Mouse (Mus musculus): ENCODE measurements around the gene Nudt8. TPM values are rescaled to one million over a fixed set of nuclear protein-coding genes. Genes with fewer than 3 reads are reported as not detected.

Nudt8 gene
- total and polyA plus RNA-seq, 3 experiments, result 24.7 to 40.2 (median 36.3) TPM

DNA sequence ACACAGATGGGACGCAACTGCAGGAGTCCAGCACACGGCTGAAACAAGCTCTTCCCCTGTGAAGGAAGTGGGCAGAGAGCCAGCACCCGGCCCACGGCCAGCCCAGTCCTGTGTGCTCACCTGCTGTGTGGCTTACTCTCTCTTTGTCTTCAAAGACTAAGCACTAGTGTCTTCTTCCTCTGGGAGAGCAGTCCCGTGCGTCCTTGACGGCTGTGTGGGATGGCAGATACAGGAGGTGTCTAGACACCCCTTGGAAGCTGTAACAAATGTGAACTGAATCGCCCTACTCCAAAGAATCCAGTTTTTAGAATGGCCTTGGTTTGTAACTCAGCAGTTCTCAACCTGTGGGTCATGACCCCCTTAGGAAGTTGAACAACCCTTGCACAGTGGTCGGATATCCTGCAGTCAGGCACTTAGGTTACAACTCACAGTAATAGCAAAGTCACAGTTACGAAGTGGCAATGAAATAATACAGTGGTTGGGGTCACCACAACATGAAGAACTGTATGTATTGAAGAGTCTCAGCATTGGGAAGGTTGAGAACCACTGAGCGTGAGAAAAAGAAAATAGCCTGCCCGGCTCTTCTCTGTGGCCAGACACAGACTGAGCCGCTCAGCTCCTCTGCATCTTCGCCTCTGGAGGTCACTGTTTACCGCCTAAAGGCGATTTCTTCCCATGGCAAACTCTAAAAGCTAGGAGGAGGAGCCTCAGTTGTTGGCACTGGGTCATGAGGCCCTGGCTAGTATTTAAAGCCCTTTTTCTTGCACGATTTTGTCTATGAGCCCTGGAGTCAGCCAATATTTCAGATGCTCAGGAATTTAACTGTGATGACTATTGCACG lies 18.6 kb downstream of the Nudt8 start:
- peaks cover 9 to 14% of the 10 kb centered on the region in 2 experiments for H3K4me1 ChIP-seq (ENCODE audit: control insufficient read depth in 1 of 2, insufficient read depth in 2 of 2)
- dilution Hi-C loops (cut with MboI; ENCODE audit: extremely low pct_ligation_motif_present, extremely low pct_unique_long_range_greater_than_20kb, low sequenced_read_pairs) (no loop called here), in situ Hi-C loops (cut with MboI; ENCODE audit: low pct_ligation_motif_present, low pct_unique_long_range_greater_than_20kb, low sequenced_read_pairs) (loop anchor here (5.0 kb wide), 2 partner anchors 33 to 68 kb away; no protein-coding TSS in a partner anchor)
- no peaks in the 10 kb centered on the region for H3K9me3 ChIP-seq (replicated peaks; ENCODE audit: low read length)
- peak; percentile 38 to 99; a peak in 3 of 4 replicates for TF ChIP-seq CTCF (conservative IDR thresholded peaks at IDR 0.05 in 1 of 2, IDR thresholded peaks at IDR 0.05 in 1 of 2; ENCODE audit: low read depth in 2 of 2, low read length in 2 of 2)
- no peak for TF ChIP-seq ZKSCAN1 (IDR thresholded peaks at IDR 0.05; ENCODE audit: borderline replicate concordance, low read depth, low read length)
- no peak for TF ChIP-seq EP300 (IDR thresholded peaks at IDR 0.05; ENCODE audit: low read length)
- 0 out of 2 replicates have a peak, but pooled peaks have one; percentile 50 for TF ChIP-seq MAZ (IDR thresholded peaks at IDR 0.05; ENCODE audit: low read depth, low read length)
- no peak for TF ChIP-seq JUN (IDR thresholded peaks at IDR 0.05; ENCODE audit: insufficient read depth, low read depth, low read length)
- TF ChIP-seq SMC3 (IDR thresholded peaks at IDR 0.05; ENCODE audit: low read depth, low read length), result peak; percentile 98
- no peak for TF ChIP-seq GABPA (IDR thresholded peaks at IDR 0.05; ENCODE audit: insufficient replicate concordance, low read depth, low read length)
- TF ChIP-seq USF1 (IDR thresholded peaks at IDR 0.05; ENCODE audit: low read depth, low read length), result no peak
- TF ChIP-seq MYC (IDR thresholded peaks at IDR 0.05; ENCODE audit: low read depth, low read length), result peak; percentile 64
- peak; percentile 87 for TF ChIP-seq ZC3H11A (IDR thresholded peaks at IDR 0.05; ENCODE audit: low read depth, low read length)
- TF ChIP-seq IRF4 (IDR thresholded peaks at IDR 0.05; ENCODE audit: low read depth, low read length), result 0 out of 2 replicates have a peak, but pooled peaks have one; percentile 27
- DNase-seq (ENCODE audit: extremely low read depth), result peak; percentile 86
- no peak overlapping the region; the same call in 1 of the 2 replicates for H3K9ac ChIP-seq (ENCODE audit: insufficient read depth, low read depth)
- H3K4me3 ChIP-seq (replicated peaks in 1 of 3; ENCODE audit: low read depth in 2 of 3, low read length in 2 of 3, poor library complexity in 1 of 3), result no peak overlapping the region
- no peak overlapping the region for H3K27ac ChIP-seq (ENCODE audit: insufficient read depth, low read depth)
- peak overlapping the region; percentile 4; the same call in 1 of the 2 replicates for H3K4me2 ChIP-seq (ENCODE audit: insufficient read depth, low read depth, poor library complexity, severe bottlenecking)
- no peaks in the 10 kb centered on the region for H3K36me3 ChIP-seq (replicated peaks in 1 of 2; ENCODE audit: control insufficient read depth in 1 of 2, insufficient read depth in 1 of 2, low read length in 1 of 2)
- peaks cover 2% of the 10 kb centered on the region for H3K27me3 ChIP-seq (replicated peaks)
- no peaks in the 10 kb centered on the region for H3K79me2 ChIP-seq (replicated peaks; ENCODE audit: control insufficient read depth, extremely low read depth, insufficient read depth, poor library complexity, severe bottlenecking)

DNA sequence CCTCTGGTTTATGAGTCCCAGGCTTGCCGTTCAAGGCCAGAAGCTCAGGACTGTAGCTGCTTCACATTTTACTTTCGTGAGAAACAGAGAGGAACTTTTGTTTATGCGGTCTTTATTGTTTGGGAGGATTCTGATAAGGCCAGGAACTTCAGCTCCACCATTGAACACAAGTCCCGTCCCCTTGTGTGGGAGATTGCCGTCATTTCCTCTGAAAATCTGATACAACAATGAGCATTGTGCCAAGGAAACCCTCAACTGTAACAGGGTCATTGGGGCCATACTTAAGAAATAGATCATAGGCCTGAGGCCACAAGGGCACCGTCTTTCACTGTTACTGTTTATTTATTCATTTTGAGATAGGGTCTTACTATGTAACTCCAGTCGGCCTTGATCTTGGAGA lies 22.8 kb downstream of the Nudt8 start:
- Histone ChIP-seq H3K36me3 (replicated peaks in 1 of 2; ENCODE audit: control insufficient read depth in 1 of 2, insufficient read depth in 1 of 2, low read length in 1 of 2) (no peaks in the 10 kb centered on the region), H3K9me3 (replicated peaks; ENCODE audit: low read length) (peaks cover 21% of the 10 kb centered on the region), H3K27me3 (replicated peaks) (no peaks in the 10 kb centered on the region), H3K4me1 (ENCODE audit: control insufficient read depth in 1 of 2, insufficient read depth in 2 of 2) (peaks cover 9 to 14% of the 10 kb centered on the region in 2 experiments), H3K79me2 (replicated peaks; ENCODE audit: control insufficient read depth, extremely low read depth, insufficient read depth, poor library complexity, severe bottlenecking) (no peaks in the 10 kb centered on the region), H3K4me3 (replicated peaks in 1 of 3; ENCODE audit: low read depth in 2 of 3, low read length in 2 of 3, poor library complexity in 1 of 3) (no peak overlapping the region), H3K4me2 (ENCODE audit: insufficient read depth, low read depth, poor library complexity, severe bottlenecking) (no peak overlapping the region), H3K9ac (ENCODE audit: insufficient read depth, low read depth) (no peak overlapping the region), H3K27ac (ENCODE audit: insufficient read depth, low read depth) (no peak overlapping the region)
- in situ Hi-C loops (cut with MboI; ENCODE audit: low pct_ligation_motif_present, low pct_unique_long_range_greater_than_20kb, low sequenced_read_pairs), result no loop called here
- dilution Hi-C loops (cut with MboI; ENCODE audit: extremely low pct_ligation_motif_present, extremely low pct_unique_long_range_greater_than_20kb, low sequenced_read_pairs), result no loop called here
- TF ChIP-seq MXI1 (IDR thresholded peaks at IDR 0.05; ENCODE audit: low read depth, low read length), result no peak
- DNase-seq (ENCODE audit: extremely low read depth), result no peak

Data from CH12.LX (cell line).